Mouse (Mus musculus): ENCODE data around the gene B4galt5. TPM values are rescaled to one million over a fixed set of nuclear protein-coding genes. Genes with fewer than 3 reads are reported as not detected.

The B4galt5 gene
- polyA plus RNA-seq, 2 experiments, result 2.3 TPM

DNA sequence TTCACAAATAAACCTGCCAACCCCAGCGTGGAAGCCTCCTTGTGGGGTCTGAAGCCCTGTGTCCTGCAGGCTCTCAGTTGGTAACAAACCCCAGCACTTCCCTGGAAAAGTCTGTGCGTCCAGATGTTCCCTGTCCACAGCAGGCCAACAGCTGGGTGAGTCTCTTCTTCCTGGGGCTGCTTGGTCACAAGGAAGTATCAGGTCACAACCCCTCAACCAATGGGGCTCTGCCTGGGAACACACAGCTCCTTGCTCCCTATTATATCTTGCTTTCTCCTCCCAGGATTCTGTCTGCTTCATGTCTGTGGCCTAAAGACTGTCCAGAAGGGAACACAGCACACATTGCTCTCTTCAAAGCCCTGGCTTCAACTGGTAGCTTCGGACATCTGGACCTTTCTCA is 99.4 kb downstream of the B4galt5 start:
- Histone ChIP-seq H3K27me3 (ENCODE audit: control insufficient read depth, insufficient read depth, low read length) (no peaks in the 10 kb centered on the region), H3K4me3 (ENCODE audit: insufficient read depth in 1 of 2, low read depth in 2 of 2, low read length in 2 of 2) (no peak overlapping the region), H3K9ac (replicated peaks) (no peak overlapping the region), H3K9me3 (ENCODE audit: control insufficient read depth, low read length) (no peaks in the 10 kb centered on the region; the same call in 1 of the 2 replicates), H3K4me2 (ENCODE audit: low read depth) (no peak overlapping the region), H3K4me1 (replicated peaks; ENCODE audit: control insufficient read depth in 2 of 2, insufficient read depth in 2 of 2, low read length in 1 of 2) (no peaks in the 10 kb centered on the region), H3K27ac (no peak overlapping the region), H3K36me3 (replicated peaks; ENCODE audit: control insufficient read depth, insufficient read depth, low read depth) (no peaks in the 10 kb centered on the region)
- TF ChIP-seq CTCF (IDR thresholded peaks at IDR 0.05; ENCODE audit: low read depth) (no peak), EP300 (IDR thresholded peaks at IDR 0.05; ENCODE audit: low read depth) (no peak)
- ATAC-seq (ENCODE audit: insufficient read depth), result no peak
- 58% methylated on average over 3 of the region's 3 CpGs for WGBS (ENCODE audit: insufficient replicate concordance)
- DNase-seq (ENCODE audit: low read depth in 3 of 3, low spot score in 3 of 3), result no peak

Other genes with a start within 250 kb of the B4galt5 start
- 0.12 and 0.15 TPM in 2 replicates for gene Kcnb1, start 159.0 kb downstream of the B4galt5 start, polyA plus RNA-seq (2012; rRNA removed)
- gene Kcnb1, start 159.0 kb downstream of the B4galt5 start, polyA plus RNA-seq (2014; fragmentation: Nextera tagmentation; extraction: Ambion mirVana), result 0.03 and 0.08 TPM in 2 replicates
- gene Ptgis, start 108.6 kb downstream of the B4galt5 start, polyA plus RNA-seq (2012; rRNA removed), result 0.36 and 0.39 TPM in 2 replicates
- gene Ptgis, start 108.6 kb downstream of the B4galt5 start, polyA plus RNA-seq (2014; fragmentation: Nextera tagmentation; extraction: Ambion mirVana), result 0.33 and 0.46 TPM in 2 replicates
- gene Slc9a8, start 72.5 kb upstream of the B4galt5 start, polyA plus RNA-seq (2012; rRNA removed), result 13.9 and 18.1 TPM in 2 replicates
- gene Slc9a8, start 72.5 kb upstream of the B4galt5 start, polyA plus RNA-seq (2014; fragmentation: Nextera tagmentation; extraction: Ambion mirVana), result 8.7 and 9.1 TPM in 2 replicates
- 21.7 and 23.9 TPM in 2 replicates for gene Rnf114, start 143.5 kb upstream of the B4galt5 start, polyA plus RNA-seq (2012; rRNA removed)
- 25.8 and 28.4 TPM in 2 replicates for gene Rnf114, start 143.5 kb upstream of the B4galt5 start, polyA plus RNA-seq (2014; fragmentation: Nextera tagmentation; extraction: Ambion mirVana)
- 7.6 and 8.6 TPM in 2 replicates for gene Spata2, start 143.7 kb upstream of the B4galt5 start, polyA plus RNA-seq (2012; rRNA removed)
- gene Spata2, start 143.7 kb upstream of the B4galt5 start, polyA plus RNA-seq (2014; fragmentation: Nextera tagmentation; extraction: Ambion mirVana), result 6.8 and 7.5 TPM in 2 replicates
- gene Snai1, start 189.0 kb upstream of the B4galt5 start, polyA plus RNA-seq (2012; rRNA removed), result 1.9 and 2.2 TPM in 2 replicates
- gene Snai1, start 189.0 kb upstream of the B4galt5 start, polyA plus RNA-seq (2014; fragmentation: Nextera tagmentation; extraction: Ambion mirVana), result 1.1 and 2.0 TPM in 2 replicates